Mouse (Mus musculus): ENCODE data around the gene Rpl23a. TPM values are rescaled to one million over a fixed set of nuclear protein-coding genes. Genes with fewer than 3 reads are reported as not detected.
A peak's percentile ranks its signal among the peaks of the same experiment; 100 is the strongest.

The Rpl23a gene
- polyA plus RNA-seq, 1 experiment: 867 TPM

DNA sequence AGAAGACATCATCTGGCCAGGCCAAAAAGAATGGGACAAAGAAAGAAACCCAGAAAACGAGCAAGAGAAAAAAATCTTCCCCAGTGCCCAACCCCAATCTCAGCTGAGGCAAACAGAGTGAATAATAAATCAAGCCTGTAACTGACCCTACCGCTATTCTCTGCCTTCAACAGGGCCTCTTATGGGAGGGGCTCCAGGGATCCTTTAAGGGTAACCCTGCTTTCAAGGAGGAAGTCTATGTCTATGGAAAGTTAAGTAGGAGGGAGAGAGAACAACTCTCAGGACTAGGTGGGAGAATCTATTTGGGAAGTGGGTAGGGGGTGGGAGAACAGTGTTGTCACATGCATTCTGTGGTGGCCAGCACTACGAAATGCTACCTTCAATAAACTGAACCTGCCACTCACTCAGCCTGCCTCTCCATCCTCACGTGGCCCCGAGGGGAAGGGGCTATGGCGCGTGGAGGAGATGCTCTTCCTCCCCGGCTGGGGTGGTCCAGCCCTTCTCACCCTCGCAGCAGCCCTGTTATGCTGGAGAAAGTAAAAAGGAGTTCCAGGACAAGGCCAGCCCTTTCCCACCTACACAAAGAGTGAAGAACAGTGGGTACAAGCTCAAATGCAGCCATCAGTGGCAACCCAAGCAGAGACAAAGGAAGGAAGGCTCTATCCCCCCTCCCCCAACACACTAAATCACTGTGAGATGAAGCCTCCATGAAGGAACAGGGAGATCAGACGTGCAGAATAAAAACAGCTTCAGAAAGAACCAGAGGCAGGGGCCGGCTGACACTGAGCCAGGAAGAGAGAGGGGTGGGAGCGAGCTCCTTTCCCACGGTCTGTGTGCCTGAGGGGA lies 22.2 kb upstream of the Rpl23a start:
- no peak for TF ChIP-seq POLR2A (IDR thresholded peaks at IDR 0.05; ENCODE audit: borderline replicate concordance, low read depth, low read length)
- no peak for TF ChIP-seq CTCF (IDR thresholded peaks at IDR 0.05; ENCODE audit: low read depth, low read length)
- Histone ChIP-seq H3K27ac (ENCODE audit: insufficient read depth, low read depth, low read length) (no peak overlapping the region), H3K4me3 (ENCODE audit: insufficient read depth, low read length) (no peak overlapping the region), H3K4me1 (ENCODE audit: control insufficient read depth, insufficient read depth, low read length) (no peaks in the 10 kb centered on the region)

GRCm38 (mm10) chr11:78204287-78204686 lies 20.9 kb upstream of the Rpl23a start:
- H3K27ac ChIP-seq (ENCODE audit: insufficient read depth, low read depth, low read length): no peak overlapping the region
- H3K4me1 ChIP-seq (ENCODE audit: control insufficient read depth, insufficient read depth, low read length): no peaks in the 10 kb centered on the region
- H3K4me3 ChIP-seq (ENCODE audit: insufficient read depth, low read length): no peak overlapping the region
- TF ChIP-seq CTCF (IDR thresholded peaks at IDR 0.05; ENCODE audit: low read depth, low read length) (no peak), POLR2A (IDR thresholded peaks at IDR 0.05; ENCODE audit: borderline replicate concordance, low read depth, low read length) (no peak)

- Histone ChIP-seq H3K27ac (ENCODE audit: insufficient read depth, low read depth, low read length) (no peak overlapping the region), H3K4me1 (ENCODE audit: control insufficient read depth, insufficient read depth, low read length) (no peaks in the 10 kb centered on the region), H3K4me3 (ENCODE audit: insufficient read depth, low read length) (no peak overlapping the region)
- no peak for TF ChIP-seq POLR2A (IDR thresholded peaks at IDR 0.05; ENCODE audit: borderline replicate concordance, low read depth, low read length)
These were observed 19.0 kb upstream of the Rpl23a start for GRCm38 (mm10) chr11:78202372-78202771.

GRCm38 (mm10) chr11:78195101-78195863 lies 11.9 kb upstream of the Rpl23a start:
- TF ChIP-seq CTCF (IDR thresholded peaks at IDR 0.05; ENCODE audit: low read depth, low read length) (no peak), POLR2A (IDR thresholded peaks at IDR 0.05; ENCODE audit: borderline replicate concordance, low read depth, low read length) (no peak)
- Histone ChIP-seq H3K4me3 (ENCODE audit: insufficient read depth, low read length) (no peak overlapping the region), H3K4me1 (ENCODE audit: control insufficient read depth, insufficient read depth, low read length) (peaks cover 10% of the 10 kb centered on the region), H3K27ac (ENCODE audit: insufficient read depth, low read depth, low read length) (no peak overlapping the region)

GRCm38 (mm10) chr11:78194411-78195100 lies 11.2 kb upstream of the Rpl23a start:
- TF ChIP-seq CTCF (IDR thresholded peaks at IDR 0.05; ENCODE audit: low read depth, low read length): no peak
- no peak for TF ChIP-seq POLR2A (IDR thresholded peaks at IDR 0.05; ENCODE audit: borderline replicate concordance, low read depth, low read length)
- Histone ChIP-seq H3K27ac (ENCODE audit: insufficient read depth, low read depth, low read length) (no peak overlapping the region), H3K4me3 (ENCODE audit: insufficient read depth, low read length) (peak overlapping the region; percentile 51), H3K4me1 (ENCODE audit: control insufficient read depth, insufficient read depth, low read length) (peaks cover 12% of the 10 kb centered on the region)

GRCm38 (mm10) chr11:78193113-78193512 lies 9.7 kb upstream of the Rpl23a start, which contains the start of gene Proca1:
Gene Proca1, plus strand, starts transcription at chr11:78193392.
- TF ChIP-seq CTCF (IDR thresholded peaks at IDR 0.05; ENCODE audit: low read depth, low read length) (no peak), POLR2A (IDR thresholded peaks at IDR 0.05; ENCODE audit: borderline replicate concordance, low read depth, low read length) (no peak)
- Histone ChIP-seq H3K4me1 (ENCODE audit: control insufficient read depth, insufficient read depth, low read length) (peaks cover 14% of the 10 kb centered on the region), H3K27ac (ENCODE audit: insufficient read depth, low read depth, low read length) (no peak within 1 kb of the TSS), H3K4me3 (ENCODE audit: insufficient read depth, low read length) (no peak within 1 kb of the TSS)

DNA sequence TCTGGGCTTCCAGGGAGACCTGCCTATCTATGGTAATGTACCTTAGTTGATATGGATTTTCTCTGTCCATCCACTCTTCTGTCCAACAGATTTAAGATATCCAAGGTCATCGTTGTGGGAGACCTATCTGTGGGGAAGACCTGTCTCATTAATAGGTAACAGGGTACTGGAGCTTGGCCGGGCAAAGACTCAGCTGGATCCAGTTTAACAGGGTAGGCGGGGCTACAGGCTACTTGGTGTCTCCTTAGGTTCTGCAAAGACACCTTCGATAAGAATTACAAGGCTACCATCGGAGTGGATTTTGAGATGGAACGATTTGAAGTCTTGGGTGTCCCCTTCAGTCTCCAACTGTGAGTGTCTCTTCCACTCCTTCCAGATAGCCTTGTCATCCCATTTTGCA lies 6.7 kb upstream of the Rpl23a start:
- H3K4me1 ChIP-seq (ENCODE audit: control insufficient read depth, insufficient read depth, low read length): peaks cover 7% of the 10 kb centered on the region
- no peak overlapping the region for H3K4me3 ChIP-seq (ENCODE audit: insufficient read depth, low read length)
- no peak for TF ChIP-seq POLR2A (IDR thresholded peaks at IDR 0.05; ENCODE audit: borderline replicate concordance, low read depth, low read length)
- TF ChIP-seq CTCF (IDR thresholded peaks at IDR 0.05; ENCODE audit: low read depth, low read length): no peak
- no peak overlapping the region for H3K27ac ChIP-seq (ENCODE audit: insufficient read depth, low read depth, low read length)

- Histone ChIP-seq H3K4me1 (ENCODE audit: control insufficient read depth, insufficient read depth, low read length) (peaks cover 7% of the 10 kb centered on the region), H3K27ac (ENCODE audit: insufficient read depth, low read depth, low read length) (no peak overlapping the region)
- TF ChIP-seq CTCF (IDR thresholded peaks at IDR 0.05; ENCODE audit: low read depth, low read length) (no peak), POLR2A (IDR thresholded peaks at IDR 0.05; ENCODE audit: borderline replicate concordance, low read depth, low read length) (no peak)
These were observed 6.1 kb upstream of the Rpl23a start for GRCm38 (mm10) chr11:78189234-78190040.

More at GRCm38 (mm10) chr11:78189234-78190040, 6.1 kb upstream of the Rpl23a start:
- peak overlapping the region; percentile 70 for H3K4me3 ChIP-seq (ENCODE audit: insufficient read depth, low read length)
